Mouse (Mus musculus) ES-CJ7 (cell line): ENCODE results near the gene Lipt2.

ENCODE experiments used
- DNase-seq: peaks from one replicate; pipeline ENCODE4 v3.0.0; 2011; ENCODE audit warnings: low read depth, low spot score

Gene Lipt2

DNA sequence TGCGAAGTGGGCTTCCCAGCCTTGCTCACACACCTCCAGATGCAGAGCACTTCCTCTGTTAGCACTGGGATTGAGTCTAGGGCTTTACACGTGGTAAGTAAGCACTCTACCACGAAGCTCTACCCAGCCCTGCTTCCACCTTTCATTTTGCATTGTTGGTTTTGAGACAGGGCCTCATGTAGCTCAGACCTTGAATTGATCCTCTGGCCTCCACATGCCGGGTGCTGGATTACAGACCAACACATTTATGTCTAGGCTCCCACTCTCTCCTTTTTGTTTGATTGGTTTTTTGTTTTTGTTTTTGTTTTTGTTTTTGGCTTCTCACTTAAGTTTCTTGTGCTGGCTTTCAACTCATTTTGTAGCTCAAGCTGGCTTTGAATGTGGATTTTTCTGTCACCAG, 11.7 kb downstream of the Lipt2 start:
- DNase-seq = no peak

DNA sequence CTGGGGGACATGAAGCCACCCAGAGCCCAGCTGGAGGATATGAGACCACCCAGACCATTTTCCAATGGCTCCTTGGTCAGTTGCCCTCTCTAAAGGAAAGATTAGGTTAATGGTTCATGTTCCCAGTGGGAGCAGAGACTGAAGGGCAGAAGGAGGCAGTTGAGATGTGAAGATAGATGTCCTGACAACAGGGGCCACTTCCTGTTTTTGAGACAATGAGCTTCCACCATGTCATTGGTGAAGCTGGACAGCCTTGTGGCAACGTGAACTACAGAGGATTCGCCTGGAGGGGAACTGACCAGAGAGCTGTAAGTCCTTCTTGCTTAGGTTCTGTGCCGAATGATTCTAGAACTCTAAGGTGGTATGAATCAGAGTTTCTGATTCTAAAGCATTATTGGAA, 17.2 kb downstream of the Lipt2 start, which contains the start of gene Kcne3:
Gene Kcne3 (plus strand): TSS at position 234 of the 400 bp plus-strand sequence.
- DNase-seq = no peak

DNA sequence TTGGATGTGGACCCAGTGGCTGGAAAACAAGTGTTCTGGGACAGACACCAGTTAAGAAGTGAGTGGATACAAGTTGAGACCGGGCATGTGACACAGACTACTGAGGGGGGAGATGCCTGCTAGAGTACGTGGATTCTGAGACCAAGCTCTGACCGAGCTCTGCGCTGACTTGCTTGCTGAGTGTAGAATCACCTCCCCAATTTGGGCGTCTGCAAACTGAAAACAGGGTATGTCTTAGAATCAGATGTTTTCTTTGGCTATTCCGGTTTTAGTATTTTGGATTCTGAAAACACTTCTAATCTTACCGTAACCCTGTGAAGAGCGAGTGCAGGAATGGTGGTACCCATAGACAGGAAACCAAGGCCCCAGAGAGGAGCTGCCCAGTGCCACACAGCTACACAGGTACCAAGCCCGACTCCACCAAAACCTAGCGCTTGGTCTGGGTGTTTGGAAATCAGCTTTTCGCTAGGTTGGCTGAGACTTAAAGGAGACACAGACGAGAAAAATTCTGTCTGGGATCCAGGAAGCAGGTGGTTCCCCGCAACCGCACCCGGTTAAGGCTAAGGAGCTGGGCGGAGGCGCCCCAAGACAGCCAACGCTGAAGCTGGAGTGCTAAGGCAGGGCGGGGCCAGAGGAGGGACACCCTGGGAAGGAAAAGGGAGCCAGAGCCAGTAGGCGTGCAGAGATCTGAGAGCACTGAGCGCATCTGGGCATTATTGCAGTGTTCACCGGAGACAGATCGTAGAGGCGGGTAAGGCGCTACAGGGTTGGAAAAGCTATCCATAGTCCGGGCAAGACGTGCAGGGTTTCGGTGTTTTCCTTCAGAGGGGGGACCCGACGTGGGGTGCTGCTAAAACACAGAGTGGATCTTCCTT, 19.2 kb downstream of the Lipt2 start:
- peak; percentile 40 for DNase-seq

DNA sequence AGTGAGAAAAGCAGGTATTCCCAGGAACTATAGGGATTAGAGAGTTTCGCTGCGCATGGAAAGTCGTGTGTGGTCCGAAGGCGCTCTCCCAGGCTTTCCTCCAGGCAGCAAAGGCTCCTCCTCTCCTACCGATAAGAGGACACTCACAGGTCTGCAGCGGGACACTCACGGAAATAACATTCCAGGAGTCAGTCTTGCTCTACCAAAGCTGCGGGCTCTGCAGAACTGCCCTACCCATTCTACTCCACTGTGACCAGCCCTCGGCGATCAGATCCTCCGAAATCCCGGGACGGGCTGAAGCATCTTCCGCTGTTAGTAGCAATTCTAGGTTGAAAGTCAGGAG, 19.8 kb downstream of the Lipt2 start:
- DNase-seq = peak; percentile 11

DNA sequence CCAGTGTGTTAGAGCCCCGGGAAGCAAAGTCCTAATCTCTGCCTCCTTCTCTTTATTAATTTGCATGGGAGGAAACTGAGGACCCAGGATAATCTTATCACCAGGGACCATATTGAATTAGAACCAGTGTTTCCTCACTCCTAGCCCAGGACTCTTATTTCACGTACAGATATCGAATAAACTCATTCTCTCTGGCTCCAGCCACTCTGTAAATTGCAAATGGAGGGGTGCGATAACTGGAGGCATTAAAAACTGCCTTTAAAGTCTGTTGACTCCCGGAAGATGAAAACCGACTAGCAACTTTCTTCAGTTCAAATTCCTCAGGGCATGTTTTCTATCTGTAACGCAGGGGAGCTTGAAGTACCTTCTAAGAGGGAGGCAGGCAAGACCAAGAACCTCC, 20.3 kb downstream of the Lipt2 start:
- no peak for DNase-seq

DNA sequence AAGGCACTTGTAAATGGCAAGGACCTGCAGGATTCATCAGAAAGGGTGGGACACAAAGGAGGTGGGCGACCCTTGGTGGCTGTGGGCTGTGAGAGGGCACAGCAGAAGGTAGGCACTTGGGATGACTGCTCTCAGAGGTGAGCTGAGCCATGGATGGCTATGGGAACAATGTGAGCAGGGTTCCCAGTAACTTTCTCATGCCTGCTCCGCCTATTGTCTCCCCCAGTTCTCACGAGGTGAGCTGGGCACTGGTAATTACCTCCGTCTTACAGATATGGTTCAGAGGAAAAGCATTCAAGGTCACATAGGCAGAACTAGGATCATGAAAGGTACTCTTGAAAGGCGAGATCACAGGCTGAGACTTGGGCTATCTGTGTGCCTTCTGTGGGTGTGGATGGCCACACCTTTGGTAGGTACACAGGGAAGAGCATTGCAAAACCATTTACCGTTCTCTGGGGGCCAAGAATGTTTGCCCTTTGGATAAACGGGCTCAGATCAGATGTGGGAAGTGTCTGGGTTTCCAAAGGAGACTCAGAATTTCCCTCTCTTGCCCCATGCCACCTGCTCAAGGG, 20.8 kb downstream of the Lipt2 start:
- no peak for DNase-seq

DNA sequence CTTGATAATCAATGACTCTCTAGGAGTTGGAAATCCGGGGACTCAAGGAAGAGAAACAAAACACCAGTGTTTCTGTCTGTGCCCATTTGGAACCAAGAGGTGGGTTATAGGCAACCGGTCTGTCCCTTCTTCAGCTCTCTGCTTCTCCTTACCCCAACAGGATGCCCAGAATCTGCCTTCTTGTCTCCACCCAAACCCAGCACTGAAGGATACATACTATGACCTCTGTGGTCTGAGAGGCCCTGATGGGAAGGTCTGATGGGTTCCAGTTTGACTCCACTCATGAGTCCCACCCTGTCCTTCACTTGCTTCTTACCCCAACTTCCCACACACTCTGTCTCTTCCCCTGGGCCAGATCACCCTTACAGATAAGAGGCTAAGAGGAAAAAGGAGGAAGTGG, 22.1 kb downstream of the Lipt2 start:
- DNase-seq = no peak

DNA sequence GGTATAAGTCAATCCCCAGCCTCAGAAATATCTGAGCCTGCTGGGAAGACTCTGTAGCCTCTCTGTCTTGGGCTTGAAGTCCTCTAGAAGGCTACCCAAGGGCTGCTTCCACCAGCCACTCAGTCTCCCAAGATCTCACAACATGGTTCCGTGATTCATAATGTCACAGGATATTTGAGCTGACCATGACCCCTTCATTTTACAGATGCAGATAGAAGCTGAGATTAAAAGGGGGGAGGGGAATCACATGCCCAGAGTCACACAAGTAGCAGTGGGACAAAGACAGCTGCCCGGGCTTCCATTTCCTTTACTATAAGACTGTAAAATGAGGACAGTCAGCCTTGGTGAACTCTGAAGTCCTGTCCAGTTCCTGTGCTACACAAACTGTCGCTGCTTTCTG, 22.5 kb downstream of the Lipt2 start:
- no peak for DNase-seq

DNA sequence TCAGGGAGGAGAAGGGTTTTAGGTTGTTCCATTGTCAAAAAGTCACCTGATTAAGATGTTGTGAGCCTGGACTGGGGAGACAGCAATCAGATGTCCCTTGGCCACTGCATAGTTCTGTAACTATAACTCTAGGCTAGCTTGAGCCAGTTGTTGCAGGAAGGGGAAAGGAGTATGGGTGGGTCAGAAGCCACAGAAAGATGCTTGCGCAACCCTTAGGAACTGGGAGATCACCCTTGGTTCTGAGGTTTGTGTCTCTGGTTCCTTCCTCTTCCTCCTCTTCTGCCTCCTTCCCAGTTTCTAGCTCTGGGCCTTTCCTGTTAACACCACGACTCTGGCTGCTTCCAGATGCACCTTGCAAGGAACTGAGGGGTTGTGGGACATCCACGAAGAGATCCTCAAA, 23.3 kb downstream of the Lipt2 start:
- DNase-seq = no peak

DNA sequence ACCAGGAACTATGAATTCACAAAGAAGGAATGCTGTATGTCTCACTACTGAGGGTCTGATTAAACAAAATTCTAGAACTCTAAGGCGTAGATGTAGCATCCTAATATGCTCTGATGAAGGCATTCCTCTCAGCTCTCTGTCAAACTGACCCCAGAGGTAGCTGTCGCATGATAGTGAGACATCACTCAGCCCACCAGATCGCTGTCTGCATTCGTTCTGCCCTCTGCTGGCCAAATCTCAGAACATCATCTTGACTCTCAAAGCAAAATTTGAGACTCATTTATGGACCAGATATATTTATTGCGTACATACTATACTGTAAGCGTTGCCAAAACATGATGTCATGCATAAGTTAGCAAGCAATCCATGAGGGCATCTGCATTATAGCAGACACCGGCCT, 28.5 kb downstream of the Lipt2 start:
- DNase-seq = peak; percentile 44

DNA sequence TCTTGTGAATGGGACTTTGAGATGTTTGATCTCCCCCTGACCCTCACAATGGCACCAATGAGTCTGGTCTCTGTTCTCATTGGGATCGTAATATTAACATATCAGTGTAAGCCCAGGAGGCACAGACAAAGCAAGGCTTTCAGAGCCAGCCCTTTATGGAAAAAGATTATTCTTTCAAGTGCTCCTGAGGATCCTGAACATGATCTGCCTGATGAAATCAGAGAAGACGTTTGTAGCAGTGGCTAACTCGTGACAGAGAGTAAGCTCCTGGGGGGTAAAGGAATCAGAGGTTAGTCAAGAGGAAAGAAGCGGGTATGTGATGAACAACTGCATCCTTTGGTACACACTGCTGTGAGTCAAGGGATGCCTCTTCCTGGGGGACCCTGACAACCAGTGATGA, 31.1 kb downstream of the Lipt2 start:
- DNase-seq = no peak

DNA sequence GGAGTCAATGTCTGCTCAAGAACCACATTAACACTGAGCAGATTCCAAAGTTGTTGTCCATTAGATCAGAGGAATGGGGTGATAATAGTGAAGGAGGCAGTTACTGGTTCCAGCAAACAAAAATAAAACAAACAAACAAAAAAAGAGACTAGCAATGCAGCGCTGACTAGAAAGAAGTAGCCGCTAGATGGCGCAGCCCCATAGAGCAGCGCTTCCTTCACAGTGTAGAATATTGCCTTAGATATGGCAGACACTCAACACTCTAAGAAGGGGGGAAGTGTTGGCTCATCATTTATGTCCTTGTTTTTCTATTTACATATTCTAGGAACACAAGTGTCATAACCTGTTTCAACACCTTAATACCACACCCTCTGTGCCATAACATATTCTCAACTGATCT, 31.7 kb downstream of the Lipt2 start:
- DNase-seq = peak; percentile 22

DNA sequence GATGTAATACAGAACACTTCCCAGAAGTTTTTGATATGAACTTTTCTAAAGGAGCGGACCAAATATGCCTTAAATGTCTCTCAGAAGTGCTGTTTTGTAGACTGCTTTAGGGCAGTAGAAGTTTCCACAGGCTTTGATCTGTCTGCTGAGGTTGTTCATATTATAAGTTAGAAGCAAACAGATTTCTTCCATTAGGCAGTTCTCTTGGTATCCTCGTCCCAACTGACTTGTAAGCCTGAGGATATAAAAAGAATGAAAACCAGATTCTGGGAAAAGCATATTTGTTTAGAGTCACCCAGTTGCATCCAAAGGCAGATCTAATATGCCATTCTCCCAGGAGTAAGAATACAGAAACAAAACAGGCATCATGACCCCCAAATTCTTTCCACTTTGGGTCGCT, 42.1 kb downstream of the Lipt2 start:
- no peak for DNase-seq

DNA sequence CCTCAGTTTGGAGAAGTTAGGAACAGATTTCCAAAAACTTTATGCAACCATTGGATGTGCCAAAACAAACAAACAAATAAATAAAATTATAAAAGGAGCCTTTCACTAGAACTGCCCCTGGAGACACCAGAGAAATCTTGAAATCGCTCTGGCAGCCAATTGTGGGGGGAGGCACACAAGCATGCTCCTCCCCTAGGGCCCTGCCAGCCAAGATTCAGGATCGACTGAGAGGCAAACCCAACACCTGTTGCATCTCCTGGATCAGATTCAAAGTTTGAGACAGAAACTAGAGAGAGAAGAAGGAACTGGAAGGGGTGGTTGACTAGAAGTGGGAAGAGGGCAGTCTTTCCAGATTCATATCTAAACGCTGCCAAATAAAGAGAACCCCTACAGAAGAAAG, 44.5 kb downstream of the Lipt2 start:
- DNase-seq = no peak

DNA sequence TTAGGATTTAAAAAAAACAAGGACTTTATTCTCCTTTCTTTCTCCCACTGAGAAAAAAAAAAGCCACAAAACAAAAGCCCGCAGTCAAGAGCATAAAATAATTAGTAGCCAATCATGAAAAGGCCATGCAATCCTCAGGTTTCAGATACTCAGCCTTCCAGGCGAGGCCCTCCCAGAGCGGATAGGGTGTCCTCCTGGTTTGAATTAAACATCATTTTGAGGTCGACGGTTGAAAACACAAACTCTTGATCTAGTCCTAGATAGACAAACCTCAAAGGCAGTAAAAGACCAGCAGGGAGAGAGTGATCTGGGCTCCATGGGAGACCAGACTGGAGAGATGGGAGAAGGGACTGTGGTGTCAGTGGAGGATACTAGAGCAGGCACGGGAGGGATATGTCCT, 45.8 kb downstream of the Lipt2 start:
- DNase-seq = no peak

DNA sequence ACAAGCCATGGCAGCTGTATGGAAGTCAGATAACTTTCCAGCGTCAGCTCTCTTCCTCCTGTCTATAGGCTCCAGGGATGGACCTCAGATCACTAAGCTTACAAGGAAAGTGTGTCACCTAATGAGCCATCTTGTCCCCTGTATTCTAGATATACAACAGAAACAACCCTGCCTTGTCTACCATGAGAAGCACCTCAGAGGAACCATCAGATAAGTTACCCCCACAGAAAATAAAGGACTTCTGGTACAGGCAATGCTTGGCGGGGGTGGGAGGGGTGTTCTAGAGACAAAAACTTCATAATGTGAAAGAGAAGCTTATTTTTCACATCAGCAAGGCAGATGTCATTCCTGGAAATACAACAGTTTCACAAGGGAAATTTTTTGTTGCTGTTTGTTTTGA, 47.1 kb downstream of the Lipt2 start:
- no peak for DNase-seq

DNA sequence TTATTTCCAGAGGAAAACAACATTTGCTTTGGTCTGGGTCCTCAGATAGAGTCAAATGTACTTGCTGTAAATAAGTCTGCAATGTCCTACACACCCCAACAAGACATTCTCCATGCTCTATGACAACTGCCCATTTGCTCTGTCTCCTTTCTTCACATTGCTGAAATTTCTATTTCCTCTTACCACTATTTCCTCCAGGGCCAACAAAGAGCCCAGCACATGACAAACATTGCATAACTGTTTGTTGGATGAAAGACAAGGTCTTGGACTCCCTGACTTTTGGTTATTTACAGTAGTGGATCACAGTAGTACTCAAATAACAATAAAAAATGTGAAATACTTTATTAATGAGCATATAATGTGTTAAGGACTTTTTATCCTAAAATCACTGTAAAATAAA, 48.8 kb downstream of the Lipt2 start:
- DNase-seq = no peak
